Mouse (Mus musculus): ENCODE measurements at regions not wholly inside any gene's neighbourhood (a gene's known extent, or its start where the extent isn't known, plus 50 kb on each side); places are given as distances from the start of the nearest gene placed in this dataset.

- no peak for TF ChIP-seq CTCF (conservative IDR thresholded peaks at IDR 0.05)
- DNase-seq (ENCODE audit: low spot score in 2 of 2): no peak
These were observed 53.9 kb upstream of the Maml3 start for GRCm38 (mm10) chr3:52158788-52159260.

GRCm38 (mm10) chr3:52161688-52162087 is 56.8 kb upstream of the Maml3 start:
- no peak overlapping the region for H3K4me3 ChIP-seq
- H3K27ac ChIP-seq: no peak overlapping the region
- TF ChIP-seq CTCF (conservative IDR thresholded peaks at IDR 0.05): no peak
- no peak for DNase-seq (ENCODE audit: low spot score in 2 of 2)

More at GRCm38 (mm10) chr3:52158788-52159260, 53.9 kb upstream of the Maml3 start:
- Histone ChIP-seq H3K4me3 (no peak overlapping the region), H3K27ac (no peak overlapping the region)

GRCm38 (mm10) chr3:52163990-52164389 is 59.1 kb upstream of the Maml3 start:
- H3K27ac ChIP-seq: no peak overlapping the region
- no peak overlapping the region for H3K4me3 ChIP-seq
- no peak for DNase-seq (ENCODE audit: low spot score in 2 of 2)
- TF ChIP-seq CTCF (conservative IDR thresholded peaks at IDR 0.05): no peak

- no peak for TF ChIP-seq CTCF (conservative IDR thresholded peaks at IDR 0.05)
- Histone ChIP-seq H3K4me3 (no peak overlapping the region), H3K27ac (no peak overlapping the region)
- DNase-seq (ENCODE audit: low spot score in 2 of 2): no peak
These were observed 62.5 kb upstream of the Maml3 start for GRCm38 (mm10) chr3:52167420-52167819.

- Histone ChIP-seq H3K27ac (no peak overlapping the region), H3K4me3 (no peak overlapping the region)
- no peak for TF ChIP-seq CTCF (conservative IDR thresholded peaks at IDR 0.05)
- no peak for DNase-seq (ENCODE audit: low spot score in 2 of 2)
These were observed 66.0 kb upstream of the Maml3 start for GRCm38 (mm10) chr3:52170847-52171246.

GRCm38 (mm10) chr3:52171303-52171702 is 66.4 kb upstream of the Maml3 start:
- no peak overlapping the region for H3K4me3 ChIP-seq
- no peak for DNase-seq (ENCODE audit: low spot score in 2 of 2)
- H3K27ac ChIP-seq: no peak overlapping the region
- no peak for TF ChIP-seq CTCF (conservative IDR thresholded peaks at IDR 0.05)

- no peak for DNase-seq (ENCODE audit: low spot score in 2 of 2)
- H3K4me3 ChIP-seq: no peak overlapping the region
- peak; percentile 26 for TF ChIP-seq CTCF (conservative IDR thresholded peaks at IDR 0.05)
- no peak overlapping the region for H3K27ac ChIP-seq
These were observed 68.6 kb upstream of the Maml3 start for GRCm38 (mm10) chr3:52173490-52173889.

GRCm38 (mm10) chr3:52176108-52176507 is 71.2 kb upstream of the Maml3 start:
- no peak overlapping the region for H3K4me3 ChIP-seq
- no peak overlapping the region for H3K27ac ChIP-seq
- TF ChIP-seq CTCF (conservative IDR thresholded peaks at IDR 0.05): no peak
- DNase-seq (ENCODE audit: low spot score in 2 of 2): no peak

GRCm38 (mm10) chr3:52178851-52179250 is 74.0 kb upstream of the Maml3 start:
- no peak overlapping the region for H3K4me3 ChIP-seq
- H3K27ac ChIP-seq: no peak overlapping the region
- TF ChIP-seq CTCF (conservative IDR thresholded peaks at IDR 0.05): no peak
- no peak for DNase-seq (ENCODE audit: low spot score in 2 of 2)

- Histone ChIP-seq H3K4me3 (no peak overlapping the region), H3K27ac (no peak overlapping the region; the same call in 1 of the 2 replicates)
- no peak for TF ChIP-seq CTCF (conservative IDR thresholded peaks at IDR 0.05)
- peak; percentile 63 to 74 for DNase-seq (ENCODE audit: low spot score in 2 of 2)
These were observed 74.8 kb upstream of the Maml3 start for GRCm38 (mm10) chr3:52179686-52180085.

- Histone ChIP-seq H3K4me3 (peak overlapping the region; percentile 10; the same call in 1 of the 2 replicates), H3K27ac (peak overlapping the region; percentile 39)
- TF ChIP-seq CTCF (conservative IDR thresholded peaks at IDR 0.05): no peak
- no peak for DNase-seq (ENCODE audit: low spot score in 2 of 2)
These were observed 75.4 kb upstream of the Maml3 start for GRCm38 (mm10) chr3:52180306-52180705.

- H3K4me3 ChIP-seq: peak overlapping the region; percentile 10; the same call in 1 of the 2 replicates
- TF ChIP-seq CTCF (conservative IDR thresholded peaks at IDR 0.05): no peak
- H3K27ac ChIP-seq: peak overlapping the region; percentile 39; the same call in 1 of the 2 replicates
- DNase-seq (ENCODE audit: low spot score in 2 of 2): peak in 1 of 2 experiments; percentile 31
These were observed 75.9 kb upstream of the Maml3 start for GRCm38 (mm10) chr3:52180785-52181184.

GRCm38 (mm10) chr3:52181326-52182101 is 76.6 kb upstream of the Maml3 start:
- H3K27ac ChIP-seq: no peak overlapping the region
- peak; percentile 14; the same call in 1 of the 2 replicates for TF ChIP-seq CTCF (conservative IDR thresholded peaks at IDR 0.05)
- no peak for DNase-seq (ENCODE audit: low spot score in 2 of 2)

GRCm38 (mm10) chr3:52184241-52184640 is 79.4 kb upstream of the Maml3 start:
- no peak for TF ChIP-seq CTCF (conservative IDR thresholded peaks at IDR 0.05)
- no peak for DNase-seq (ENCODE audit: low spot score in 2 of 2)
- Histone ChIP-seq H3K27ac (no peak overlapping the region), H3K4me3 (no peak overlapping the region)

More at GRCm38 (mm10) chr3:52181326-52182101, 76.6 kb upstream of the Maml3 start:
- H3K4me3 ChIP-seq: no peak overlapping the region
